Mouse (Mus musculus) hindbrain, postnatal 0 days (tissue): Measurements from ENCODE around the gene Nxf2. TPM values are rescaled to one million over a fixed set of nuclear protein-coding genes. Genes with fewer than 3 reads are reported as not detected.

Experiments
- ATAC-seq: fragments of 200-750 bp; cut with Nextera tagmentation; 2 replicates; pipeline ENCODE4 v1.8.0; 2017; ENCODE audit warnings: mild to moderate bottlenecking, moderate TSS enrichment, moderate library complexity
- DNase-seq: peaks from one replicate; pipeline ENCODE4 v3.0.0-alpha.2; 2015; ENCODE audit warnings: low spot score
- H3K27ac ChIP-seq: fragments of 300-500 bp; sonication (generic); 2 replicates; pipeline ENCODE4 v1.5.1; 2014; ENCODE audit warnings: mild to moderate bottlenecking
- H3K27me3 ChIP-seq: fragments of 300-500 bp; sonication (generic); 2 replicates; pipeline ENCODE4 v1.6.1; 2014; ENCODE audit warnings: low read length, mixed read lengths; ENCODE audit not compliant: insufficient read depth
- H3K36me3 ChIP-seq: fragments of 300-500 bp; sonication (generic); 2 replicates; pipeline ENCODE4 v1.6.1; 2014; ENCODE audit warnings: low read length, mixed read lengths; ENCODE audit not compliant: insufficient read depth
- H3K4me1 ChIP-seq: fragments of 300-500 bp; sonication (generic); 2 replicates; pipeline ENCODE4 v1.6.1; 2014; ENCODE audit warnings: antibody characterized with exemption, low read length, mixed read lengths; ENCODE audit not compliant: insufficient read depth
- H3K4me2 ChIP-seq: fragments of 300-500 bp; sonication (generic); 2 replicates; pipeline ENCODE4 v1.6.1; 2014; ENCODE audit warnings: low read depth, mild to moderate bottlenecking, low read length, moderate library complexity, mixed read lengths
- H3K4me3 ChIP-seq: fragments of 300-500 bp; sonication (generic); 2 replicates; pipeline ENCODE4 v1.5.1; 2014; ENCODE audit warnings: low read length
- H3K9ac ChIP-seq: fragments of 300-500 bp; sonication (generic); replicated peaks from 2 replicates; pipeline ENCODE4 v1.6.1; 2014; ENCODE audit warnings: mild to moderate bottlenecking, low read length, moderate library complexity, mixed read lengths
- H3K9me3 ChIP-seq: fragments of 300-500 bp; sonication (generic); 2 replicates; pipeline ENCODE4 v1.6.1; 2016; ENCODE audit warnings: low read length, mixed read lengths
- CTCF ChIP-seq: IDR thresholded peaks from 2 replicates; pipeline ENCODE4 v1.5.1; 2016; ENCODE audit warnings: antibody characterized with exemption, control low read depth, low read depth
- WGBS: fragments of 180-500 bp; shearing (Covaris S2); extraction: QIAGEN DNeasy Blood & Tissue Kit; methylation state at CpG from one replicate; pipeline ENCODE4 v1.1.7; 2014; 5-methylcytosine and 5-hydroxymethylcytosine counted together
- polyA plus RNA-seq: library from polyadenylated mRNA; unstranded; fragments of >200 nt; fragmentation: Nextera tagmentation; extraction: Ambion mirVana; gene quantifications from 2 replicates; pipeline ENCODE4 v1.2.1, GENCODE M21; 2015
- total RNA-seq: library from RNA; depleted of rRNA; stranded (reverse); fragments of >200 nt; gene quantifications from 2 replicates; pipeline ENCODE4 v1.2.3, GENCODE M21; 2014; rRNA removed

The Nxf2 gene
- total RNA-seq = 0.42 TPM in 1 of 2 replicates, not detected in the other
- 0.34 and 0.39 TPM in 2 replicates for polyA plus RNA-seq

DNA sequence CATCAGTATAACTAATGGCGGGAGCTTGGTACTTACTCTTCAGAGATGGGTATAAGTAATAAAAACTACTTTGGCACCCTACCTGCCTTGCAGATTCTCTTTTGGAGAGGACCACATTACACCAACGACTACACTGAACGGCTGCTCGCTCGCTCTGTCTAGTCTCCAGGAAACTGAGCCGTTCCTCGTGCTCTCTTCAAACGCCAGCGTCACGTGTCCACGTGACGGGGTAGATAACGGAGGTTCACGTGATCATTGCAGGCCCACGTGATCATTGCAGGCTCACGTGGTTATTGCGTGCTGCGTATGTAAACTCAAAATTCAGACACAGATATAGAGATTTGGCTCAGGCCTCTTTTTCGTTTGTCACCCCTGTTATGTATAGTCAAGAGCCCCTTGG lies at the start of gene Nxf2:
Nxf2 (minus strand) TSS at position 209 of the 400 bp plus-strand sequence.
- Histone ChIP-seq H3K27ac (no peak within 1 kb of the TSS), H3K4me1 (no peaks in the 10 kb centered on the region), H3K36me3 (no peaks in the 10 kb centered on the region), H3K4me3 (peak within 1 kb of the TSS; percentile 23), H3K27me3 (no peaks in the 10 kb centered on the region), H3K9me3 (no peaks in the 10 kb centered on the region), H3K4me2 (peak within 1 kb of the TSS; percentile 45), H3K9ac (0 out of 2 replicates have a peak within 1 kb of the TSS, but pooled peaks have one; percentile 24)
- no peak for TF ChIP-seq CTCF
- 89% methylated on average over 19 of the region's 19 CpGs for WGBS
- no peak for DNase-seq
- no peak for ATAC-seq

DNA sequence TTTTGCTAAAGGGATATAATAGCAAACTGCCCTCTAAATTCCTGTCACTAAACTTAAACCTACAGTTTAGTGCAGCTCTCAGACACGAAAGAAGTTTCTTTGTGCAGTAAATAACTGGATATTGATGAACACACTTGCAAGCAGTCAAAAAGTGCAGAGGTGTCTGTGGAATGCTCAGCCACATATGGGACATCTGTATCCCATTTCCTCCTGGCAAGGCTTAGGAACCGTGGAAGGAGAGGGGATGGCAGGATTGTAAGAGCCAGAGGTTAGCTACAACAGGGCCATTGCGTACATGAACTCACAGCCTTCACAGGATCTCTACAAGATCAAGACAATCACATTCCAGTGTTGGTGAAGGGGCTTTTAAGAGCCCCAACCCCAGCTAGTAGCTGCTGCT lies 46.8 kb upstream of the Nxf2 start:
- Histone ChIP-seq H3K27me3 (no peaks in the 10 kb centered on the region), H3K4me1 (no peaks in the 10 kb centered on the region), H3K4me3 (no peak overlapping the region), H3K4me2 (no peak overlapping the region), H3K9me3 (no peaks in the 10 kb centered on the region), H3K36me3 (no peaks in the 10 kb centered on the region), H3K9ac (no peak overlapping the region), H3K27ac (no peak overlapping the region)
- DNase-seq (no peak), ATAC-seq (no peak)
- no peak for TF ChIP-seq CTCF
- 58% methylated on average over 3 of the region's 3 CpGs for WGBS

DNA sequence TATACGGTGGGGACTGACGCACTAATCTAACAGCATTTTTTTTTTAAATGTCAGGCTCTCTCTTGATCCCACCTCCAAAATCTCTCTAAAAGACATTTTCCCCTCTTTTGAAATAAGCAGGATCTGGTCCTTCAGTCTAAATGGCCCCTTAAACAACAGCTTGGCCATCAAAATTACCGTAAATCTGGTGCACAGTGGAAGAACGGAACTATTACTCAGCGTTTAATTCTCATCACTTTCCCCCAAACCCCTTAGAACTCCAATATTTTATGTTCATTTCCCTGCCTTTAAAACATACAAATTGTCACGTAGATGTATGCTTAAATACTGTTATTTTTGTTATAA lies 44.9 kb upstream of the Nxf2 start:
- no peak; the same call in 1 of the 2 replicates for ATAC-seq
- no peaks in the 10 kb centered on the region for H3K27me3 ChIP-seq
- peak overlapping the region; percentile 57 for H3K4me2 ChIP-seq
- H3K9me3 ChIP-seq = no peaks in the 10 kb centered on the region
- DNase-seq = no peak
- no peaks in the 10 kb centered on the region for H3K4me1 ChIP-seq
- WGBS = 42% methylated on average over 6 of the region's 6 CpGs
- peak overlapping the region; percentile 58 for H3K4me3 ChIP-seq
- peak overlapping the region; percentile 92; the same call in 1 of the 2 replicates for H3K27ac ChIP-seq
- no peaks in the 10 kb centered on the region for H3K36me3 ChIP-seq
- 0 out of 2 replicates have a peak overlapping the region, but pooled peaks have one; percentile 30 for H3K9ac ChIP-seq
- no peak for TF ChIP-seq CTCF

DNA sequence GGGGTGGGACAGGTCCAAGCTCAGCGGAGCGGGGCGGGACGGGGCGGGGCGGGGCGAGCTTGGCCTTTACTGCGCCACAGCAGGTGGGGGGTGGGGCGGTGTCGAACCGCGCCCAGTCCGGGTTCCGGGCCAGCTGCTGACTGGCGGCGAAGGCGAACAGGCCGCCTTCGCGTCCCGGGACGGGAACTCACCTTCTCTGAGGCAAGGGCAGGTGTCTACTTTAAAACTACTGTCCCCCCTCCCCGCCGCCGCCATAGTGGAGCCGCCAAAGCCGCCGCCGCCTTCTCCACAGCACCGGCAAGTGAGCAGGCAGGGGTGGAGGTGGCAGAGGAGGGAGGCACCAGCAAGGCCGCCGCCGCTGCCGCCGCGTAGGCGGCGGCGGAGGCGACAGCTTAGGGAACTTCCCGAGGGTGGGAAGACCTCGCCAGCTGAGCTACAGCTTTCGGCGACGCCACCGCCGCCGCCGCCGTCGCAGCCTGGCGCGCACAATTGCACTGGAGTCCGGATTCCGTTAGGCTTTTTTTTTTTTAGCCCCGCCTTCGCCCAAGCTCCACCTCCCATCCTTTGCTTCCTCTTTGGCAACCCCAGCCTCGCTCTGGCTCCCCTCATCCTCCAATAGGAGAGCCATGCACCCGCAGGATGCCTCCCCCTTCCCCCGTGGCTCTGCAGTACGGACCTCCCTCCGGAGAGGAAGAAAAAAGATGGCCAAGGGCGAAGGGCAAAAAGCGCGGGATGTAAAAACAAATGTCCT lies 44.3 kb upstream of the Nxf2 start, which contains the start of gene Zmat1:
Zmat1 (minus strand) TSS at position 490 of the 751 bp plus-strand sequence.
- no peaks in the 10 kb centered on the region for H3K4me1 ChIP-seq
- DNase-seq = peak; percentile 92
- H3K27me3 ChIP-seq = no peaks in the 10 kb centered on the region
- H3K9ac ChIP-seq = peak within 1 kb of the TSS; percentile 69
- WGBS = 33% methylated on average over 57 of the region's 65 CpGs
- peak; percentile 100 for ATAC-seq
- peak within 1 kb of the TSS; percentile 57 for H3K4me2 ChIP-seq
- no peak for TF ChIP-seq CTCF
- no peaks in the 10 kb centered on the region for H3K9me3 ChIP-seq
- H3K36me3 ChIP-seq = no peaks in the 10 kb centered on the region
- H3K4me3 ChIP-seq = peak within 1 kb of the TSS; percentile 58
- peak within 1 kb of the TSS; percentile 92 for H3K27ac ChIP-seq

DNA sequence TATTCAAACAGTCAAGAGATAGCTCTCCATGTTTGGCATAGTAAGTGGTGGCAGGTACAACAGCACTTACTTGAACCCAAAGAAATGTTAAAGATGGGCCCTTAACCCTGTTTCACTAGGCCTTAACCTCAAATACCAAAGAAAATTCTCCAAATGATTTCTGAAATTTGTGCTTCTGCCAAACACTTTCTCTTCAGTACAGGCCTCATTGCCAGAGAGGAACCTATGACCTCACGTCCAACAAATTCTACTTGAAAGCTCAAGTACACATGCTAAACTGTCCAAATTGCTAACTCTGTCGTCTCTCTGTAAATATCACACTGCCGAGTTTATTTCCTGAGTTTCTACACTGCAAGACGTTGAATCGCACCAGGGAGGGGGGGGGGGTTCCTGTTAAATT lies 43.5 kb upstream of the Nxf2 start:
- Histone ChIP-seq H3K4me1 (no peaks in the 10 kb centered on the region), H3K27me3 (no peaks in the 10 kb centered on the region), H3K9me3 (no peaks in the 10 kb centered on the region), H3K4me3 (peak overlapping the region; percentile 58), H3K36me3 (no peaks in the 10 kb centered on the region), H3K4me2 (peak overlapping the region; percentile 57), H3K9ac (no peak overlapping the region), H3K27ac (0 out of 2 replicates have a peak overlapping the region, but pooled peaks have one; percentile 92)
- DNase-seq = peak; percentile 4
- ATAC-seq = no peak
- 35% methylated on average over 5 of the region's 5 CpGs for WGBS
- TF ChIP-seq CTCF = no peak

DNA sequence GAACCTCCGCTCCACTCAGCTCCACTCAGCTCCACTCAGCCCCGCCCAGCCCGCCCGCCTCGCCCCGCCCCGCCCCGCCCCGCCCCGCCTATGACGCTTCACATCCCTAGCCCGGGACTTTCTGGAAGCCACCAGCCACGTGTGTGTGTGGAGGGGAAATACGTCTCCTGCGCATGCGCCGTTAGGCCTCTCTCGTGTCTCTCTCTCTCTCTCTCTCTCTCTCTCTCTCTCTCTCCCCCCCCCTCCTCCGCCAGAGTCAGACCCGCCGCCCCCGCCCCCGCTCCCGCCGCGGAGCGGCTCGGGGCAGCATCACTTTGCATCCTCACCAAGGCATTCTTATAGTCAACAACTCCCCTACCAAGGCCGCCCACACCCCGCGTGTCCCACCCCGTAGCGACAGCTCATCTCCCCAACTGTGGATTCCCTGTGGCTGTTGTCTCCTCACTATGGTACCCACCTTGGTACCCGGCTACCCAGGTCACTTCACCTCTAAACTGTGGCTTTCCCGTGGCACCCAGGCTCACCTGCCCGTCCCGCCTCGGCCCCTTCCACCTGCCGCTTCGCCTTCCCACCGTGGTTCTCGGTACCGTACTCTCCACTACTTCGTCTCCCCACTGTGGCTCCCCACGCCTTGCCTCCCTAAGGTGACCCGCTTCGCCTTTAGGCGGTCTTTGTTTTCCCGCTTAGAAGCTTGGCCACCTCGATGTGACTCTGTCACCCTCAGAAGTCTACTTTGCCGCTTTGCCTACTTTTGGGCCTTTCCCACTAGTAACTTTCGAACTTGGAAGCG lies 1.1 kb downstream of the Nxf2 start:
- Histone ChIP-seq H3K4me3 (peak overlapping the region; percentile 23), H3K27ac (no peak overlapping the region), H3K4me2 (peak overlapping the region; percentile 45), H3K36me3 (no peaks in the 10 kb centered on the region), H3K9ac (0 out of 2 replicates have a peak overlapping the region, but pooled peaks have one; percentile 24), H3K9me3 (no peaks in the 10 kb centered on the region), H3K4me1 (no peaks in the 10 kb centered on the region), H3K27me3 (no peaks in the 10 kb centered on the region)
- no peak for TF ChIP-seq CTCF
- peak; percentile 93 for ATAC-seq
- WGBS = 53% methylated on average over 41 of the region's 53 CpGs
- DNase-seq = peak; percentile 81
